ENCODE assay signal across 7 mouse cellular contexts in genomic region chr16:70313886-70314577, GRCm38 (mm10). TPM values are rescaled to one million over a fixed set of nuclear protein-coding genes. Genes with fewer than 3 reads are reported as not detected.
A peak's percentile ranks its signal among the peaks of the same experiment; 100 is the strongest.
DNase-seq lines count a peak whose midpoint lies in the region; ATAC-seq lines count a peak whose summit lies in the region.

Gbe1 (plus strand) TSS chr16:70313949.

- peak; percentile 96 for DNase-seq in adrenal gland, postnatal 36 days
- DNase-seq in heart, adult 11 months: peak; percentile 100
- DNase-seq in kidney, adult 18-20 months: peak; percentile 95
- peak; percentile 96 for DNase-seq in limb, embryonic 10.5 days (ENCODE audit: low spot score)
- peak; percentile 97 for DNase-seq in skeletal muscle tissue, adult 2 months (ENCODE audit: low read depth, low spot score)

- peak within 1 kb of the TSS; percentile 57 for H3K4me3 ChIP-seq in embryonic facial prominence, embryonic 12.5 days
- H3K4me3 ChIP-seq in limb, embryonic 10.5 days: peak within 1 kb of the TSS; percentile 72
- peak within 1 kb of the TSS; percentile 69 for H3K4me3 ChIP-seq in midbrain, embryonic 12.5 days

- under 1% methylated on average over 78 of the region's 82 CpGs for WGBS in embryonic facial prominence, embryonic 12.5 days
- under 1% methylated on average over 73 of the region's 82 CpGs for WGBS in limb, embryonic 10.5 days
- under 1% methylated on average over 49 of the region's 82 CpGs for WGBS in midbrain, embryonic 12.5 days

- no peaks in the 10 kb centered on the region for H3K9me3 ChIP-seq in embryonic facial prominence, embryonic 12.5 days
- no peaks in the 10 kb centered on the region for H3K9me3 ChIP-seq in limb, embryonic 10.5 days (replicated peaks)
- H3K9me3 ChIP-seq in midbrain, embryonic 12.5 days: no peaks in the 10 kb centered on the region

- H3K4me2 ChIP-seq in embryonic facial prominence, embryonic 12.5 days (replicated peaks): peak within 1 kb of the TSS; percentile 52
- H3K4me2 ChIP-seq in midbrain, embryonic 12.5 days (replicated peaks): peak within 1 kb of the TSS; percentile 67

- peak within 1 kb of the TSS; percentile 86 for H3K27ac ChIP-seq in embryonic facial prominence, embryonic 12.5 days
- H3K27ac ChIP-seq in limb, embryonic 10.5 days: peak within 1 kb of the TSS; percentile 99
- peak within 1 kb of the TSS; percentile 83 for H3K27ac ChIP-seq in midbrain, embryonic 12.5 days (replicated peaks)

- peak within 1 kb of the TSS; percentile 73 for H3K9ac ChIP-seq in embryonic facial prominence, embryonic 12.5 days
- H3K9ac ChIP-seq in midbrain, embryonic 12.5 days (replicated peaks): peak within 1 kb of the TSS; percentile 81

- peak; percentile 97 for ATAC-seq in embryonic facial prominence, embryonic 12.5 days (ENCODE audit: insufficient number of reproducible peaks, insufficient read depth, low FRiP score, low TSS enrichment)
- ATAC-seq in midbrain, embryonic 12.5 days (ENCODE audit: low FRiP score, low read depth): peak; percentile 98

- H3K36me3 ChIP-seq in embryonic facial prominence, embryonic 12.5 days: no peaks in the 10 kb centered on the region
- H3K36me3 ChIP-seq in limb, embryonic 10.5 days: no peaks in the 10 kb centered on the region
- H3K36me3 ChIP-seq in midbrain, embryonic 12.5 days: no peaks in the 10 kb centered on the region

- H3K27me3 ChIP-seq in embryonic facial prominence, embryonic 12.5 days: no peaks in the 10 kb centered on the region
- no peaks in the 10 kb centered on the region for H3K27me3 ChIP-seq in limb, embryonic 10.5 days (ENCODE audit: low read depth, poor library complexity, severe bottlenecking)
- H3K27me3 ChIP-seq in midbrain, embryonic 12.5 days: no peaks in the 10 kb centered on the region

- H3K4me1 ChIP-seq in embryonic facial prominence, embryonic 12.5 days: peaks cover 3% of the 10 kb centered on the region; the same call in 1 of the 2 replicates
- H3K4me1 ChIP-seq in limb, embryonic 10.5 days: peaks cover 18% of the 10 kb centered on the region
- H3K4me1 ChIP-seq in midbrain, embryonic 12.5 days: peaks cover 6% of the 10 kb centered on the region; the same call in 1 of the 2 replicates

RNA-seq across cellular contexts. Expression of gene Gbe1, which starts in this region (rescaled TPM):
- 10 to 100 TPM; 80.0 to 81.3 TPM for total RNA-seq in adrenal gland, postnatal 36 days (2021)
- 16.5 and 17.6 TPM in 2 replicates for polyA plus RNA-seq in embryonic facial prominence, embryonic 12.5 days (2016; fragmentation: Nextera tagmentation; extraction: Ambion mirVana)
- polyA plus RNA-seq in limb, embryonic 10.5 days (2016; fragmentation: Nextera tagmentation; extraction: Ambion mirVana): 22.2 and 22.9 TPM in 2 replicates
- 17.5 and 18.9 TPM in 2 replicates for polyA plus RNA-seq in midbrain, embryonic 12.5 days (2016; fragmentation: Nextera tagmentation; extraction: Ambion mirVana)

Comparison
In these comparisons a context has a peak if more than half of its experiments do, and no peak if none do; other contexts are left out.
1. Peak in every context shown above with its lines: DNase-seq, ATAC-seq, H3K4me3 ChIP-seq and H3K27ac ChIP-seq.